Mouse (Mus musculus) left cerebral cortex, adult 6 months (tissue): ENCODE measurements around the gene Olfr1099. TPM values are rescaled to one million over a fixed set of nuclear protein-coding genes. Genes with fewer than 3 reads are reported as not detected.

ENCODE experiments used
- long read RNA-seq, 2 experiments: library from polyadenylated mRNA; unstranded; transcript quantifications; one replicate each; pipeline ENCODE4 v2.0.0; 2019 to 2020
- polyA plus RNA-seq: library from polyadenylated mRNA; unstranded; fragments of <200 nt; fragmentation: Nextera tagmentation; gene quantifications from 2 replicates; pipeline ENCODE4 v1.2.3, GENCODE M21; 2021

The Olfr1099 gene
- not detected in 2 replicates for polyA plus RNA-seq
- long read RNA-seq, experiment 1, result 0 reads
- long read RNA-seq, experiment 2, result 0 reads

GRCm38 (mm10) chr2:86960593-86960992 lies at the start of gene Olfr1099:
Olfr1099 (minus strand) TSS chr2:86960693.

GRCm38 (mm10) chr2:86998098-86998497 lies 37.6 kb upstream of the Olfr1099 start, which contains the start of gene Olfr1102:
Olfr1102 (plus strand) TSS chr2:86998398.

DNA sequence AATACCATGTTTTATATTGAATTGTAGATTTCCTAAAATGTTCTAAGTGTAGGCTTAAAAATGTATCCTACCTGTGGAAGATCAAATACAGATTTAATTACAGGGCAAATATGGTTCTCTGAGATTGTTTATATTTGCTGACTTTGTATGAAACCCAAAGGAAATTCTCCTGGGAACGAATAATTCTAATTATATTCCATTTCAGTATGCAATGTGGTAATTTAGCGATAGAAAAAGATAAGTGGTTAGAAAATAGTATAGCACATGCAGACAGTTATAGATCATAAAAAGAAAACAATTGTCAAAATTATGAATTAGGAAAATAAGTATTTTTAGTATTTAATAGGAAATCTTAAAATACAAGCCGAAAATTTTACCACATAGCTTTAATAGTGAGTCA lies 30.6 kb upstream of the Olfr1099 start, which contains the start of gene Olfr1101:
TSS of gene Olfr1101 (minus strand) at position 101 of the 400 bp plus-strand sequence.

DNA sequence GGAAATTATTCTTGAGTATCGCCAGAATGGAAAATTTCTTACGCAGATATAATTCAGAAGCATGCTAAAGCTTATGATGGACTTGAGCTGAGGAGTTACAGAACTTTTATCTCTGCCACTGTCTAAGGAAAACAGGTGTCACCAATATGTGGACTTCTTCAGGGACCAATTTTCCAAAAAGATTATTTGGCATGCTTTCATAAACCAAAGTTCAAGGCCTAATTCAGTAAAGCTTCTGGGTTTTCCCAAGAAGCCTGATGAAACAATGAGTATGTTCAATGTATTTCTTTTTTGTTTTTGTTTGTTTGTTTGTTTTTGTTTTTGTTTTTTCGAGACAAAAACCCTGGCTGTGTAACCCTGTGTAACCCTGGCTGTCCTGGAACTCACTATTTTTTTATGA lies 19.4 kb upstream of the Olfr1099 start, which contains the start of gene Olfr1100:
TSS of gene Olfr1100 (minus strand) at position 101 of the 400 bp plus-strand sequence.

DNA sequence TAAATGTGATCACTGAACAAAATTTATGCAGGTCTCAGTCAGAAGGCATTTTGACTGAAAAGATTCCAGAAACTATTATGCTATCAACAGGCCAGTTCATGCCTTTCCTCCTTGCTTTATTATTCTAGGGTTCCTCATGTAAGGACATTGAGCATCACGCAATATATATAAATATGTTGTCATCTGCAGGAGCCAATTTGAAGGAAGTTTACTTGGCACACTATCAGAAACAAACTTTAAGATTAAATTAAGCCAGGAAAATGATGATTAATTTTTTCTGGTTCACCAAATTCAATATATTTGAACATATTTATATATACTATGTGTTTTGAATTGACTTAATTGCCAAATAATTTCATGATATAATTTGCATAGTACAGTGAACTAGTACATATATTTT lies 36.0 kb downstream of the Olfr1099 start, which contains the start of gene Olfr1098:
TSS of gene Olfr1098 (minus strand) at position 101 of the 400 bp plus-strand sequence.

Other genes with a start within 250 kb of the Olfr1099 start
- not detected in 2 replicates for gene Olfr1089, start 227.0 kb downstream of the Olfr1099 start, polyA plus RNA-seq
- gene Olfr1090, start 201.7 kb downstream of the Olfr1099 start, polyA plus RNA-seq, result not detected in 2 replicates
- not detected in 2 replicates for gene Olfr1093, start 178.2 kb downstream of the Olfr1099 start, polyA plus RNA-seq
- gene Olfr141, start 150.7 kb downstream of the Olfr1099 start, polyA plus RNA-seq, result not detected in 2 replicates
- gene Olfr1094, start 136.0 kb downstream of the Olfr1099 start, polyA plus RNA-seq, result not detected in 2 replicates
- not detected in 2 replicates for gene Olfr1095, start 109.0 kb downstream of the Olfr1099 start, polyA plus RNA-seq
- not detected in 2 replicates for gene Gm13723, start 85.9 kb downstream of the Olfr1099 start, polyA plus RNA-seq
- gene Olfr1097, start 68.5 kb downstream of the Olfr1099 start, polyA plus RNA-seq, result not detected in 2 replicates
- gene Olfr1098, start 36.1 kb downstream of the Olfr1099 start, polyA plus RNA-seq, result not detected in 2 replicates
- gene Olfr1100, start 19.3 kb upstream of the Olfr1099 start, polyA plus RNA-seq, result not detected in 2 replicates
- gene Olfr1101, start 30.5 kb upstream of the Olfr1099 start, polyA plus RNA-seq, result not detected in 2 replicates
- not detected in 2 replicates for gene Olfr1102, start 37.7 kb upstream of the Olfr1099 start, polyA plus RNA-seq
- not detected in 2 replicates for gene Olfr1104, start 66.4 kb upstream of the Olfr1099 start, polyA plus RNA-seq
- gene Olfr1105, start 75.8 kb upstream of the Olfr1099 start, polyA plus RNA-seq, result not detected in 2 replicates
- not detected in 2 replicates for gene Olfr1106, start 91.6 kb upstream of the Olfr1099 start, polyA plus RNA-seq
- not detected in 2 replicates for gene Olfr1107, start 115.1 kb upstream of the Olfr1099 start, polyA plus RNA-seq
- gene Olfr1109, start 135.3 kb upstream of the Olfr1099 start, polyA plus RNA-seq, result not detected in 2 replicates
- not detected in 2 replicates for gene Olfr259, start 153.9 kb upstream of the Olfr1099 start, polyA plus RNA-seq
- gene Olfr1110, start 179.6 kb upstream of the Olfr1099 start, polyA plus RNA-seq, result not detected in 2 replicates
- gene Olfr1111, start 191.9 kb upstream of the Olfr1099 start, polyA plus RNA-seq, result not detected in 2 replicates
- gene Olfr1112, start 227.1 kb upstream of the Olfr1099 start, polyA plus RNA-seq, result not detected in 2 replicates
- gene Olfr1113, start 248.3 kb upstream of the Olfr1099 start, polyA plus RNA-seq, result not detected in 2 replicates